Mouse (Mus musculus) thymus, adult 18-20 months (tissue): ENCODE measurements around the gene Zfp990.
A peak's percentile ranks its signal among the peaks of the same experiment; 100 is the strongest.
"Not testable (repeated sequence)": the region's sequence is repeated elsewhere in the genome, so short reads cannot be mapped to it uniquely, and the experiment has no call there.

Source experiments
- DNase-seq, 2 experiments: peaks; one replicate each; pipeline ENCODE4 v3.0.0; 2022; ENCODE audit warnings: mixed read lengths in 2 of 2

Gene Zfp990

DNA sequence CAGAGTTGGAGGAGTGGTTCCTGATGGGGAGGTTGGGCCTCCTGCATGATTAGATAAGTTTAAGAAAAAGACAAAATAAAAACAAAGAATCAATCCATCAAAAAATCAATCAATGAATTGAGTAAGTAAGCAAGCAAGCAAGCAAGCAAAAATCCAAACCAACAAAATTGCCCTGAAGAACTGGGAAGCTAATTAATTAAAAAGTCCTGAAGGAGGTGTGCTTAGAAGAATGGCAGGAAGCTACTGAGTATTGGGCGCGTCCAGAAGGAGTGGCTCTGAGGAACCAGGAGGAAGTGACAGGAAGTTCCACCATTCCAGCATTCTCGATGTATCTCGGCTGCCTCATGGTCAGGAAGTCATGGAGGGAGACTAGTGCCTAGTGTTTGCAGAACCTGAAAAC is at the start of gene Zfp990:
Gene Zfp990, plus strand, starts transcription at position 301 of the 400 bp plus-strand sequence.
- not testable (repeated sequence) for DNase-seq

GRCm38 (mm10) chr4:145463553-145464253 is 46.9 kb upstream of the Zfp990 start:
- not testable (repeated sequence) for DNase-seq

DNA sequence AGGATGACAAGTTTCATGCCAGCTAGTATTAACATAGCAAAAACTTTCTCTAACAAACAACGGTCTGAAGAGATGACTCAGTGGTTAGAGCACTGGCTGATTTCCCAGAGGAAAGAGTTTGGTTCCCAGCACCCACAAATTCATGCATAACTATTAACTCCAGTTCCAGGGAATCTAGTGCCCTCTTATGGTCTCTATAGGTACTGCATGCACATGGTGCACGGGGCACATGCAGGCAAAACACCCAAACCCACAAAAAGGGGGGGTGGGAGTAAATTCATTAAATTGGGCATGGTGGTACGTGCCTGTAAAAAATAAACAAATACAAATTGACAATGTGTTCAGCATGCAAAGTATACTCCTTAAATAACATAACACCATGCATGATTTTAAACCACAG is 32.4 kb upstream of the Zfp990 start:
- no peak for DNase-seq

DNA sequence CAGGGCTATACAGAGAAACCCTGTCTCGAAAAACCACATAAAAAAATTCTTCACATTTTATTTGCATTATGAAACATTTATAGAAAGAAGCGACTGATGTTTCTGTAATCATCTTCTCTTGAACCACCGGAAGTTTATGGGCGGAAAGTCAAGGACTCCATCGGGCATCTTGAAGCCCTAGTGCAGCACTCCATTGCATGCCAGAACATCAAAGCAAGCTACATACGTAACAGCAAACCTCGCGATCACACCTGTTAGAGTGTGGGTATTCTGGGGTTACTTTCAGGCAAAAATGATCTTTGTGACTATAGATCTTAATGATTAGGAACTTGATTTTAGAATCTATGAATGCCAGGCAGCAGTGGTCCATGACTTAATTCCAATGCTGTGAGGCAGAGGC is 29.9 kb upstream of the Zfp990 start:
- DNase-seq = not testable (repeated sequence)

DNA sequence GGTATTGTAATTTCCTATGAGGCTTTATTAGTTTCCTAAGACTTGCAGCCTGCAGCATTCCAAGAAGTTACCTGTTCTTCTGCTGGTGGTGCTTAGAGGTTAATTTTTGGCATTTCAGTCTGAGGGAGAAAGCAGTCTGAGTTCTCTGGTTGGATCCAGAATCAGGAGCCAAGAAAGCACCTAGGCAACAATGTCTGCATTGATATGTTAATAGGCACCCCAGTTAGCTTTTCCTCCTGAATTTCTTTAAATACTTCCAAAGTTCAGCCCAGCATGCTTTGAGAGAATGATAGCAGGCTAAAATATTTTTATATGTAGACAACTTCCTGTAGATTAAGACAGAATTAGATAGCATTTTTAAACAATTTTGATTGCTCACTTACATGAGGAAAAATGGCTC is 21.2 kb upstream of the Zfp990 start:
- DNase-seq = no peak

GRCm38 (mm10) chr4:145492132-145492531 is 18.4 kb upstream of the Zfp990 start:
- DNase-seq = no peak

DNA sequence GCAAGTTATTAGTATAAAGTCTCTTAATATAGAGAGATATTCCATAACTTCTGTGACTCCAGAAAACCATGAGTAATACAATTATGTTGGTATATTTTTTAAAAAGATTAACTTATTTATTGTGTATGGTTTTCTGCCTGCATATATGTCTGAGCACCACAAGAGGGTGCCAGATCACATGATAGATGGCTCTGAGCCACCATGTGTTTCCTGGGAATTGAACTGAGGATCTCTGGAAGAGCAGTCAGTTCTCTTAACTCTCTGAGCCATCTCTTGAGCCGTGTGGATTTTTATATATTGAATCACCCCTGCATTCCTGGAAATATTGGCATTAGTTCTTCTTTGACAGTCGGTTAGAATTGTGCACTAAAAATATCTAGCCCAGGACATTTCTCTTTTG is 17.2 kb upstream of the Zfp990 start:
- DNase-seq = not testable (repeated sequence)

DNA sequence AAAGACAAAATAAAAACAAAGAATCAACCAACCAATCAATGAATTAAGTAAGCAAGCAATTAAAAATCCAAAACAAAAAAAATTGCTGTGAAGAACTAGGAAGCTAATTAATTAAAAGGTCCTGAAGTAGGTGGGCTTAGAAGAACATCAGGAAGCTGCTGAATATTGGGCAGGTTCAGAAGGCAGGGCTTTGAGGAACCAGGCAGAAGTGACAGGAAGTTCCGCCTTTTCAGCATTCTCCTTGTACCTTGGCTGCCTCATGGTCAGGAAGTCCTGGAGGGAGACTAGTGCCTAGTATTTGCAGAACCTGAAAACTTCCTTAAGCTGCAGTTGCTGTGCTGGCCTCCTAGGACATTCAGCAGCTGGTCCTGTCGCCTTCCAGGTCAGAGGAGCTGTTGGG is 4.1 kb downstream of the Zfp990 start:
- not testable (repeated sequence) for DNase-seq

DNA sequence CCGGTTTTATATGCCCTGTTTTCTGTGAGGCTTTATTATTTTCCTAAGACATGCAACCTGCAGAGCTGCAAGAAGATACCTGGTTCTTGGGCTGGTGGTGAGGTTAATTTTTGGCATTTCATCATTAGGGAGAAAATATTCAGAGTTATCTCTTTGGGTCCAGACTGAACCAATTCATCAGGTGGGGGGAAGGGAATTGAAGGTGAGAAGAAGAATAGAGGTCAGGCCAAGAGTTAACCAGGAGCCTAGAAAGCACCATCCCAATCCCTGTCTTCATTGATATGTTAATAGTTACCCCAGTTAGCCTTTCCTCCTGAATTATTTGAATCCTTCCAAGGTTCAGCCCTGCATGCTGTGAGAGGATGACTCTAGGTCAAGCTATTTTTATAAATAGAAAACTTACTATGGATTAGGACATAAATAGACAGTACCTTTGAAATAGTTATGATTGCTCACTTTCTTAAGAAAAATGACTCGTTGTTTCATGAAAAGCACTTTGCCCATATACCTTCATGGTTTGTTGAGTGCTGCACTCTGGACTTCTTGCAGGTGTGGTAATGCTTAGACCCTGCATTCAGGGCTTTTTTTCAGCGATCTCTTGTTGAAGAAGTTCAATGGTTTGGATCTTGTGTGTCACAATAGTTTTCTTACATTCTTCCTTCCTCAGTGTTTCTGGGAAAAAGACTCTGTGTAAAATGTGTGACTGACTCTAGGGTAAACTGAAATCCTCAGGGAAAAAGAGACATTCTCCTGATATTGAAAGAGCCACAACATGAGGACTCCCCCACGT is 5.4 kb downstream of the Zfp990 start:
- not testable (repeated sequence) for DNase-seq

DNA sequence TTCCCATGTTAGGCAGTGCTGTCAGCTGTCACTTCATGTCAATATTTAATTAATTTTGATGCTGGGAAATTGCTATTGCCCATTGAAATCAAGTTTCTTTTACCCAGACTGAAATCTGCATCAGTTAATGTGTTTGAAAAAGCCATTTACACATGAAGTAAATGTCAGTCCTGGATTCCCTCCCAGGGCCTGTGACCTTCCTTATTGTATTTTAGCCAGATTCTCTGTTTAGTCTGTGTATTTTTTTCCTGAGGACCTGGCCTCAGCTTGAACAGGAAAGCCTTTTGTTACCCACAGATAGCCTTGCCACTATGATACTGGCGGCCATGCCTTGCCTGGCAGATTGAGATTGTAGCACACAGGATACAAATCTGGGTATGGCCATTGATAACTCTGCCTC is 6.8 kb downstream of the Zfp990 start:
- not testable (repeated sequence) for DNase-seq

DNA sequence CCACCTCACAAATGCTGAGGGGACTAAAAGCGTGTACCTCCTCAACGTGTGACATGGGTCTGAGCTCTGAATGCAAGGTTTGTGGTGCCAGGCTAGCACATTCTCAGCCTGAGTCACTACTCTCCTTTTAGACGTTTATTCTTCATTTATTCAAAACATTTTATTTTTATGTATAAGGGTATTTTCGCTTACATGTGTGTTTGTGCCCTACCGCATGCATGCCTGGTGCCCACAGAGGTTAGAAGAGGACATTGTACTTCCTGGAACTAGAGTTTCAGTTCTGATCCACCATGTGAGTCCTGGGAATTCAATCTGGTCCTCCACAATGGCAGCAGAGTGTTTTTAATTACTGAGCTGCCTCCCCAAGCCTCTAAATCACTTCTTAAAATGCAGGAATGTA is 33.3 kb downstream of the Zfp990 start:
- DNase-seq = not testable (repeated sequence)

GRCm38 (mm10) chr4:145545106-145545505 is 34.5 kb downstream of the Zfp990 start:
- not testable (repeated sequence) for DNase-seq

- not testable (repeated sequence) for DNase-seq
Observed at GRCm38 (mm10) chr4:145545734-145546349, 35.3 kb downstream of the Zfp990 start.

- DNase-seq = not testable (repeated sequence)
Observed at GRCm38 (mm10) chr4:145546477-145546876, 35.9 kb downstream of the Zfp990 start.

- DNase-seq = no peak
Observed at GRCm38 (mm10) chr4:145556680-145557079, 46.1 kb downstream of the Zfp990 start.

- DNase-seq = no peak
Observed at GRCm38 (mm10) chr4:145559505-145560099, 49.0 kb downstream of the Zfp990 start.

- no peak for DNase-seq
Observed at GRCm38 (mm10) chr4:145564111-145564821, 53.7 kb downstream of the Zfp990 start.

- DNase-seq = not testable (repeated sequence)
Observed at GRCm38 (mm10) chr4:145570461-145570860, 59.9 kb downstream of the Zfp990 start.

DNA sequence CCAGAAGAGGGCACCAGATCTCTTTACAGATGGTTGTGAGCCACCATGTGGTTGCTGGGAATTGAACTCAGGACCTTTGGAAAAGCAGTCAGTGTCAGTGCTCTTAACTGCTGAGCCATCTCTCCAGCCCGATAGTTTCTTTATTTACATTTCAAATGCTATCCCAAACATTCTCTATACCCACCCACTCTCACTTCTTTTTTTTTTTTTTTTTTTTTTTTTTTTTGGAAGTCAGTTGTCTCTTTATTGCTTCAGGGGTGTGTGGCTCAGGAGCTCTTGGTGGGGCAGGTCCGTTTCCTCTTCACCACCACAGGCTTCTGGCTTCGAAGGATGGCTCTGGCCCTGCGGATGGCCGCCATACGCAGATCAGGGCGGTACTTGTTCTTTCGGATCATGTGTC is 66.1 kb downstream of the Zfp990 start:
- not testable (repeated sequence) for DNase-seq

GRCm38 (mm10) chr4:145580333-145580732 is 69.8 kb downstream of the Zfp990 start:
- DNase-seq = not testable (repeated sequence)

- peak in 1 of 2 experiments; percentile 24 for DNase-seq
Observed at GRCm38 (mm10) chr4:145585078-145585477, 74.5 kb downstream of the Zfp990 start, which contains the start of gene Gm13212. Gene Gm13212, plus strand, starts transcription at chr4:145585166.

- DNase-seq = not testable (repeated sequence)
Observed at GRCm38 (mm10) chr4:145586046-145586445, 75.5 kb downstream of the Zfp990 start.
